ENCODE assay signal across 17 mouse cellular contexts in the genomic region with DNA sequence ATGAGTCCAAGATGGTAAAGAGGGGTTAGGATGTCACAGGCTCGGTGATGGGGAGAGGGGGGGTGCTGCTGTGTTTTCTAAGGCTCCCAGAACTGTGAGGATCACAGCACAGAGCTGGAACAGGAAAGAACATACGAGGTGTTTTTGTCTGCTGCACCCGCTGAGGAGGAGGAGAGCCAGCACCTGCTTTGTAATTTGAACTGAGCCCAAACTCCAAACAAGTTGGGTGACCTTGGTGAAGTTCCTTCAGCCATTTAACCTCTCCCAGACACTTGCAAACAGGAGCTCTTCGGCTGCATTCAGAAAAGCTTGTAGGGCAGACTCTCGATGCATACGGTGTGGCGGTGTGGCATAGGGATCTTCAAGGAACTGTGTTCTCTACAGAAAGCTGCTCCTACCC. TPM values are rescaled to one million over a fixed set of nuclear protein-coding genes. Genes with fewer than 3 reads are reported as not detected.
DNase-seq lines count a peak whose midpoint lies in the region; ATAC-seq and TF ChIP-seq lines count a peak whose summit lies in the region.
"Had no signal": no experiment of that assay in that cellular context is flagged by ENCODE, and none has a peak within 500 bp of the region (broad histone marks: within the 10 kb centered on the region; RNA-seq: fewer than 3 reads in every experiment).

No protein-coding gene starts in this region.

- H3K27ac ChIP-seq in heart, embryonic 12.5 days (ENCODE audit: poor library complexity, severe bottlenecking) = peak overlapping the region; percentile 41; the same call in 1 of the 2 replicates
- 0 out of 2 replicates have a peak overlapping the region, but pooled peaks have one; percentile 28 for H3K27ac ChIP-seq in midbrain, embryonic 10.5 days (replicated peaks)
- H3K27ac ChIP-seq in midbrain, embryonic 16.5 days (ENCODE audit: low read length) = no peak overlapping the region
- H3K27ac ChIP-seq in kidney, postnatal 0 days = peak overlapping the region; percentile 55; the same call in 1 of the 2 replicates

- H3K4me3 ChIP-seq in heart, embryonic 12.5 days = no peak overlapping the region
- H3K4me3 ChIP-seq in midbrain, embryonic 10.5 days = 0 out of 2 replicates have a peak overlapping the region, but pooled peaks have one; percentile 11
- no peak overlapping the region for H3K4me3 ChIP-seq in midbrain, embryonic 16.5 days (ENCODE audit: low read depth, low read length)
- no peak overlapping the region for H3K4me3 ChIP-seq in kidney, postnatal 0 days (replicated peaks; ENCODE audit: low read depth, low read length)

- WGBS in heart, embryonic 12.5 days = 28% methylated on average over 7 of the region's 7 CpGs
- 33% methylated on average over 7 of the region's 7 CpGs for WGBS in midbrain, embryonic 10.5 days
- 52% methylated on average over 7 of the region's 7 CpGs for WGBS in midbrain, embryonic 16.5 days
- WGBS in kidney, postnatal 0 days = 26% methylated on average over 7 of the region's 7 CpGs

- no peak overlapping the region; the same call in 1 of the 2 replicates for H3K9ac ChIP-seq in heart, embryonic 12.5 days
- H3K9ac ChIP-seq in midbrain, embryonic 16.5 days (ENCODE audit: low read depth, low read length) = no peak overlapping the region
- H3K9ac ChIP-seq in kidney, postnatal 0 days (ENCODE audit: low read depth, low read length) = no peak overlapping the region
- H3K9ac ChIP-seq: liver, embryonic 14.5 days had no signal

- H3K4me1 ChIP-seq in heart, embryonic 12.5 days (replicated peaks) = peaks cover 28% of the 10 kb centered on the region
- peaks cover 17% of the 10 kb centered on the region for H3K4me1 ChIP-seq in midbrain, embryonic 10.5 days
- no peaks in the 10 kb centered on the region for H3K4me1 ChIP-seq in midbrain, embryonic 16.5 days (ENCODE audit: control insufficient read depth, insufficient read depth, low read length)
- H3K4me1 ChIP-seq in kidney, postnatal 0 days (replicated peaks; ENCODE audit: insufficient read depth, low read length) = no peaks in the 10 kb centered on the region

- H3K27me3 ChIP-seq in heart, embryonic 12.5 days (replicated peaks) = no peaks in the 10 kb centered on the region
- no peaks in the 10 kb centered on the region; the same call in 1 of the 2 replicates for H3K27me3 ChIP-seq in midbrain, embryonic 10.5 days (ENCODE audit: low read depth, poor library complexity, severe bottlenecking)
- no peaks in the 10 kb centered on the region for H3K27me3 ChIP-seq in midbrain, embryonic 16.5 days (ENCODE audit: control insufficient read depth, insufficient read depth, low read depth, low read length)
- H3K27me3 ChIP-seq in kidney, postnatal 0 days (ENCODE audit: insufficient read depth, low read length) = no peaks in the 10 kb centered on the region

- H3K36me3 ChIP-seq in heart, embryonic 12.5 days = peaks cover 25% of the 10 kb centered on the region
- H3K36me3 ChIP-seq in midbrain, embryonic 10.5 days = peaks cover 23% of the 10 kb centered on the region
- no peaks in the 10 kb centered on the region for H3K36me3 ChIP-seq in midbrain, embryonic 16.5 days (ENCODE audit: control insufficient read depth, insufficient read depth, low read length)
- 0 out of 2 replicates have a peak, but pooled peaks cover 10% of the 10 kb centered on the region for H3K36me3 ChIP-seq in kidney, postnatal 0 days (ENCODE audit: insufficient read depth, low read length)

- no peak for DNase-seq in heart, postnatal 10 days
- DNase-seq in midbrain, embryonic 10.5 days (ENCODE audit: low spot score) = no peak
- no peak for DNase-seq in kidney, postnatal 0 days (ENCODE audit: low spot score)
- DNase-seq in adrenal gland, postnatal 10 days = no peak
- DNase-seq: adrenal gland, adult 8-10 months; gastrocnemius, postnatal 36 days; thymus, postnatal 14 days had no signal

- ATAC-seq in heart, embryonic 12.5 days (ENCODE audit: insufficient number of reproducible peaks, low FRiP score) = no peak
- ATAC-seq in midbrain, embryonic 16.5 days = no peak
- no peak for ATAC-seq in kidney, postnatal 0 days (replicated peaks; ENCODE audit: low FRiP score, low read depth)
- ATAC-seq in cerebellum, adult (ENCODE audit: insufficient number of reproducible peaks, low FRiP score, low TSS enrichment) = no peak
- ATAC-seq: forebrain, embryonic 16.5 days had no signal

- H3K9me3 ChIP-seq in heart, embryonic 12.5 days (replicated peaks) = no peaks in the 10 kb centered on the region
- H3K9me3 ChIP-seq in midbrain, embryonic 10.5 days (replicated peaks) = no peaks in the 10 kb centered on the region
- H3K9me3 ChIP-seq in midbrain, embryonic 16.5 days (replicated peaks; ENCODE audit: control insufficient read depth, low read length, poor library complexity, severe bottlenecking) = no peaks in the 10 kb centered on the region
- no peaks in the 10 kb centered on the region for H3K9me3 ChIP-seq in kidney, postnatal 0 days (replicated peaks; ENCODE audit: low read length)

- intact Hi-C loops in heart, postnatal 10 days (cut with DNase I) = no loop called here

- no peak overlapping the region for H3K4me2 ChIP-seq in heart, embryonic 12.5 days
- no peak overlapping the region for H3K4me2 ChIP-seq in midbrain, embryonic 16.5 days (ENCODE audit: low read length)
- no peak overlapping the region for H3K4me2 ChIP-seq in kidney, postnatal 0 days (ENCODE audit: low read length)

- TF ChIP-seq CTCF in kidney, postnatal 0 days (IDR thresholded peaks at IDR 0.05; ENCODE audit: low read depth) = no peak

RNA-seq across cellular contexts. Expression of a gene that starts 14.6 kb away (rescaled TPM):
- polyA plus RNA-seq in heart, embryonic 12.5 days (2016; fragmentation: Nextera tagmentation; extraction: Ambion mirVana) = not detected in 2 replicates
- total RNA-seq in heart, postnatal 10 days (2021) = under 1 TPM in 1 of 2 experiments, not detected in 1; 0.53 TPM
- 0.43 TPM in 1 of 2 replicates, not detected in the other for polyA plus RNA-seq in midbrain, embryonic 10.5 days (2016; fragmentation: Nextera tagmentation; extraction: Ambion mirVana)
- polyA plus RNA-seq in midbrain, embryonic 16.5 days (2015; fragmentation: Nextera tagmentation; extraction: Ambion mirVana) = not detected in 2 replicates
- polyA plus RNA-seq in kidney, postnatal 0 days (2015; fragmentation: Nextera tagmentation; extraction: Ambion mirVana) = 0.30 and 0.62 TPM in 2 replicates
- total RNA-seq in adrenal gland, postnatal 10 days (2021) = 1 to 10 TPM in 1 of 2 experiments, under 1 TPM in 1; 0.58 to 1.2 TPM
- total RNA-seq: adrenal gland, adult 8-10 months; common myeloid progenitor, adult 5-6 weeks; layer of hippocampus, adult 8-10 months; left cerebral cortex, postnatal 10 days; megakaryocyte, adult 5-6 weeks; neutrophil, adult 5-6 weeks had no signal
- polyA plus RNA-seq: liver, embryonic 14.5 days had no signal

RNA-seq across cellular contexts. Expression of a gene that starts 14.7 kb away (rescaled TPM):
- 37.9 and 39.5 TPM in 2 replicates for polyA plus RNA-seq in heart, embryonic 12.5 days (2016; fragmentation: Nextera tagmentation; extraction: Ambion mirVana)
- 10 to 100 TPM; 34.5 to 40.0 TPM for total RNA-seq in heart, postnatal 10 days (2021)
- polyA plus RNA-seq in midbrain, embryonic 10.5 days (2016; fragmentation: Nextera tagmentation; extraction: Ambion mirVana) = 59.0 and 61.3 TPM in 2 replicates
- 65.3 and 73.1 TPM in 2 replicates for polyA plus RNA-seq in midbrain, embryonic 16.5 days (2015; fragmentation: Nextera tagmentation; extraction: Ambion mirVana)
- polyA plus RNA-seq in kidney, postnatal 0 days (2015; fragmentation: Nextera tagmentation; extraction: Ambion mirVana) = 42.3 and 46.2 TPM in 2 replicates
- total RNA-seq in adrenal gland, postnatal 10 days (2021) = 10 to 100 TPM; 41.5 to 50.0 TPM

RNA-seq across cellular contexts. Expression of a gene that starts 24.5 kb away (rescaled TPM):
- 46.7 and 46.8 TPM in 2 replicates for polyA plus RNA-seq in heart, embryonic 12.5 days (2016; fragmentation: Nextera tagmentation; extraction: Ambion mirVana)
- 100 to 1,000 TPM; 187 to 200 TPM for total RNA-seq in heart, postnatal 10 days (2021)
- polyA plus RNA-seq in midbrain, embryonic 10.5 days (2016; fragmentation: Nextera tagmentation; extraction: Ambion mirVana) = 11.8 and 12.1 TPM in 2 replicates
- polyA plus RNA-seq in midbrain, embryonic 16.5 days (2015; fragmentation: Nextera tagmentation; extraction: Ambion mirVana) = 9.9 and 10.2 TPM in 2 replicates
- polyA plus RNA-seq in kidney, postnatal 0 days (2015; fragmentation: Nextera tagmentation; extraction: Ambion mirVana) = 16.8 and 17.0 TPM in 2 replicates
- total RNA-seq in adrenal gland, postnatal 10 days (2021) = 100 to 1,000 TPM in 1 of 2 experiments, 10 to 100 TPM in 1; 83.5 to 101 TPM

RNA-seq across cellular contexts. Expression of a gene that starts 45.2 kb away (rescaled TPM):
- polyA plus RNA-seq in heart, embryonic 12.5 days (2016; fragmentation: Nextera tagmentation; extraction: Ambion mirVana) = 9.5 and 10.3 TPM in 2 replicates
- total RNA-seq in heart, postnatal 10 days (2021) = 10 to 100 TPM; 13.6 to 14.0 TPM
- polyA plus RNA-seq in midbrain, embryonic 10.5 days (2016; fragmentation: Nextera tagmentation; extraction: Ambion mirVana) = 36.1 and 50.9 TPM in 2 replicates
- polyA plus RNA-seq in midbrain, embryonic 16.5 days (2015; fragmentation: Nextera tagmentation; extraction: Ambion mirVana) = 198 and 205 TPM in 2 replicates
- polyA plus RNA-seq in kidney, postnatal 0 days (2015; fragmentation: Nextera tagmentation; extraction: Ambion mirVana) = 19.8 and 22.4 TPM in 2 replicates
- 10 to 100 TPM; 12.6 to 18.8 TPM for total RNA-seq in adrenal gland, postnatal 10 days (2021)
- total RNA-seq: common myeloid progenitor, adult 5-6 weeks; neutrophil, adult 5-6 weeks had no signal

RNA-seq across cellular contexts. Expression of a gene that starts 51.4 kb away (rescaled TPM):
- 95.9 and 99.7 TPM in 2 replicates for polyA plus RNA-seq in heart, embryonic 12.5 days (2016; fragmentation: Nextera tagmentation; extraction: Ambion mirVana)
- 10 to 100 TPM; 89.3 to 91.8 TPM for total RNA-seq in heart, postnatal 10 days (2021)
- polyA plus RNA-seq in midbrain, embryonic 10.5 days (2016; fragmentation: Nextera tagmentation; extraction: Ambion mirVana) = 139 and 150 TPM in 2 replicates
- polyA plus RNA-seq in midbrain, embryonic 16.5 days (2015; fragmentation: Nextera tagmentation; extraction: Ambion mirVana) = 106 and 113 TPM in 2 replicates
- 87.1 and 96.3 TPM in 2 replicates for polyA plus RNA-seq in kidney, postnatal 0 days (2015; fragmentation: Nextera tagmentation; extraction: Ambion mirVana)
- 10 to 100 TPM; 64.8 to 77.9 TPM for total RNA-seq in adrenal gland, postnatal 10 days (2021)
